Mouse (Mus musculus): Measurements from ENCODE around the gene Myom1. TPM values are rescaled to one million over a fixed set of nuclear protein-coding genes. Genes with fewer than 3 reads are reported as not detected.
A peak's percentile ranks its signal among the peaks of the same experiment; 100 is the strongest.

The Myom1 gene
- polyA plus RNA-seq, 1 experiment from 2014 or later: 1.3 TPM

DNA sequence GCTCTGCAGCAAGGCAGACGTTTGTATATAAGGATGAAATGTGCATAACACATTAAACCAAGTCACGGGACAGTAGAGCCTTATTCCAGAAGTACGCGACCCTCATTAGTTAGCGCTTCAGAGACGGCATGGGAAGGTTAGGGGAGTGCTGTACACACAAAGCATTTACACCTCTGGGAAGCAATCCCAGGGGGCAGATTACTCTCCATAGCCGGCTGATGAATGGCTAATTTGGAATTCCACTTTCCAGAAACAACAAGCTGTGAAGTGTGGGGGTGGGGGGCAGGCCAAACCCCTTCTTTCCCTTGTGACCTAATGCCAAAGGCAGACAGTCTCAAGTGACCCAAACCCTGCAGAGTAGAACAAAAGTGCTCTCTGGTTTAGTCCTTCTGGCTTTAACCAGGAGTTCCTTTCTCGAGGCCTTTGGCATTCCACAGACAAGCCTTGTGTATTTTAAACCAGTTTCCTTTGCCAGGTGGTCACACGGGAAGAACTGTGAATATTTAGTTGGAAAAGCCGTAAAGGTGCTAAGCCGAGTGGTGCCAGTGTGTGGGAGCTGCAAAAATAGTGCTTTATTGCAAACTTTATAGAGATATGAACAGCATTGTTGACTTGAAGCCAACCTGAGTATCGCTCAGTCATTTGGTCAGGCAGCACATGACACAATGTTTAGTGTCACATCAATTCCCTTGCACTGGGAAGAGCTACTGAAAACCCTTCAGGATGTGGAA is 37.6 kb downstream of the Myom1 start:
- Histone ChIP-seq H3K9ac (replicated peaks; ENCODE audit: low read depth, low read length) (no peak overlapping the region), H3K4me1 (replicated peaks; ENCODE audit: control insufficient read depth, insufficient read depth, low read length) (peaks cover 7% of the 10 kb centered on the region), H3K27ac (ENCODE audit: low read length) (no peak overlapping the region), H3K27me3 (replicated peaks; ENCODE audit: control insufficient read depth, insufficient read depth, low read length) (no peaks in the 10 kb centered on the region), H3K4me2 (ENCODE audit: low read length) (no peak overlapping the region), H3K36me3 (ENCODE audit: control insufficient read depth, insufficient read depth) (no peaks in the 10 kb centered on the region), H3K9me3 (ENCODE audit: control insufficient read depth, low read length) (no peaks in the 10 kb centered on the region), H3K4me3 (replicated peaks; ENCODE audit: low read length) (no peak overlapping the region)
- 12% methylated on average over 12 of the region's 12 CpGs for WGBS
- ATAC-seq: peak; percentile 50; the same call in 1 of the 2 replicates

DNA sequence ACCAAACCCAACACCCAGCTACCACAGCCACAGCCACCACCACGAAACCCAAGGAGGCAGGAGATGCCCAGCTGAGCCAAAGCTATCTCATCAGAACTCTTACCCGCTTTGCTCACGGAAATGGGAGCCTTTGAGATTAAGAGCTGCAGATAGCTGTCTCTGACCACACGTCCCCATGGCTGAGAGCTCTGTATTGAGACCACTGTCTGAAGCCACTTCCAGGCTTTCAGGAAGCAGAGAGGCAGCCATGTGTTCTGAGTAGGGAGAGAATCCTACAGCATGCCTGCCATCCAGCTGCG is 38.1 kb downstream of the Myom1 start:
- H3K36me3 ChIP-seq (ENCODE audit: control insufficient read depth, insufficient read depth): no peaks in the 10 kb centered on the region
- H3K27ac ChIP-seq (ENCODE audit: low read length): no peak overlapping the region
- no peaks in the 10 kb centered on the region for H3K9me3 ChIP-seq (ENCODE audit: control insufficient read depth, low read length)
- H3K4me2 ChIP-seq (ENCODE audit: low read length): no peak overlapping the region
- H3K27me3 ChIP-seq (replicated peaks; ENCODE audit: control insufficient read depth, insufficient read depth, low read length): no peaks in the 10 kb centered on the region
- H3K4me3 ChIP-seq (replicated peaks; ENCODE audit: low read length): no peak overlapping the region
- no peak for ATAC-seq
- peaks cover 7% of the 10 kb centered on the region for H3K4me1 ChIP-seq (replicated peaks; ENCODE audit: control insufficient read depth, insufficient read depth, low read length)
- 75% methylated on average over 5 of the region's 5 CpGs for WGBS
- no peak overlapping the region for H3K9ac ChIP-seq (replicated peaks; ENCODE audit: low read depth, low read length)

DNA sequence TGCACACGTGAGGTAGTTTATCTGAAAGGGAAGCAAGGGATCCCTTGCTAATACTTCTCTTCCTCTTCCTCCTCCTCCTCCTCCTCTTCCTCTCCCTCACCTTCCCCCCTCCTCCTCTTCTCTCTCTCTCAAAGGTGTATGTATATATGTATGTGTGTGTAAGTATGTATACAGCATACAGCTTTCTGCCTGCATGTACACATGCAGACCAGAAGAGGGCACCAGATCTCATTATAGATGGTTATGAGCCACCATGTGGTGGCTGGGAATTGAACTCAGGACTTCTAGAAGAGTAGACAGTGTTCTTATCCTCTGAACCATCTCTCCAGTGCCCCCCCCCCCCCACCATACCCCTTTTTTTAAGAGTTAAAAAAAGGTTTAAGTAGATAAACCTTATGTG is 40.2 kb downstream of the Myom1 start:
- no peak overlapping the region for H3K4me3 ChIP-seq (replicated peaks; ENCODE audit: low read length)
- no peak for ATAC-seq
- no peak overlapping the region for H3K4me2 ChIP-seq (ENCODE audit: low read length)
- H3K36me3 ChIP-seq (ENCODE audit: control insufficient read depth, insufficient read depth): no peaks in the 10 kb centered on the region
- H3K9me3 ChIP-seq (ENCODE audit: control insufficient read depth, low read length): no peaks in the 10 kb centered on the region
- H3K27ac ChIP-seq (ENCODE audit: low read length): no peak overlapping the region
- H3K4me1 ChIP-seq (replicated peaks; ENCODE audit: control insufficient read depth, insufficient read depth, low read length): peaks cover 7% of the 10 kb centered on the region
- no peaks in the 10 kb centered on the region for H3K27me3 ChIP-seq (replicated peaks; ENCODE audit: control insufficient read depth, insufficient read depth, low read length)
- no peak overlapping the region for H3K9ac ChIP-seq (replicated peaks; ENCODE audit: low read depth, low read length)
- WGBS: 86% methylated on average over 1 of the region's 1 CpGs

DNA sequence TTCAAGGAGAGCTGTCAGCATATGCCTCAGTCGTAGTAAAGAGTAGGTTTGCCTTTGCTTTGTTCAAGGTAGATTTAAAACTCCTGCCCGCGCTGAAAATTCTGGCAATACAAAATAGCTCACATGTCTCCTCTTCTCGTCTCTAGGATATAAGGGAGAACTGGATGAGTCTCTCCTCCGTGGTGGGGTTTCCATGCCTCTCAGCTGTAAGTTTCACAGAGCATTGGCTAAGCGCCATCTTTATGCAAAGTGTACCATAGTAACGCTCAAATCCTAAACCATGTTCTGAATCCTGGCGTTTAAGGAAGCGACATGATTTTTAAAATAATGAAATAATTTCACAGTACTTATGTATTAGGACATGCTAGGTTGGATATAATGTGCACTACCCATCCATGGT is 43.2 kb downstream of the Myom1 start:
- WGBS: 79% methylated on average over 9 of the region's 9 CpGs
- Histone ChIP-seq H3K27ac (ENCODE audit: low read length) (no peak overlapping the region), H3K4me1 (replicated peaks; ENCODE audit: control insufficient read depth, insufficient read depth, low read length) (no peaks in the 10 kb centered on the region), H3K27me3 (replicated peaks; ENCODE audit: control insufficient read depth, insufficient read depth, low read length) (no peaks in the 10 kb centered on the region), H3K4me2 (ENCODE audit: low read length) (no peak overlapping the region), H3K4me3 (replicated peaks; ENCODE audit: low read length) (no peak overlapping the region), H3K36me3 (ENCODE audit: control insufficient read depth, insufficient read depth) (no peaks in the 10 kb centered on the region), H3K9ac (replicated peaks; ENCODE audit: low read depth, low read length) (no peak overlapping the region), H3K9me3 (ENCODE audit: control insufficient read depth, low read length) (no peaks in the 10 kb centered on the region)
- no peak for ATAC-seq

DNA sequence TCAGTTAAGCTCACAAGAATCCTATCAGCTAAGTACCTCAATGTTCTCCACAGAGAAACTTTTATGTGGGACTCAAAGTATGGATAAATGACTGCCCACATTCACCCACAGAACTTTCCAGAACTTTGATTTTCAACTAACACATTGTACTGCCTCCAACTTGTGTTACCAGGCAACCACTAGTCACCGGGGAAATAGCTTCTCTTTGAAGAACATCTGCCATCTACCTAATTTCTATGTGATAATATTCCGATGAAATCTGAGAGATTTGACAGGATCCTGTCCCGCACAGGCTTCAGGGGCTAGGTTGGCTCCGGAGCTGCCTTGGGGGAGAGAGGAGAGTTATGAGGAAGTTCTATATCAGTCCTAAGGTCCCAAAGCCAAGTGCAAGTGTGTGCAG is 44.4 kb downstream of the Myom1 start:
- no peaks in the 10 kb centered on the region for H3K4me1 ChIP-seq (replicated peaks; ENCODE audit: control insufficient read depth, insufficient read depth, low read length)
- no peaks in the 10 kb centered on the region for H3K9me3 ChIP-seq (ENCODE audit: control insufficient read depth, low read length)
- ATAC-seq: no peak
- no peak overlapping the region for H3K4me3 ChIP-seq (replicated peaks; ENCODE audit: low read length)
- H3K9ac ChIP-seq (replicated peaks; ENCODE audit: low read depth, low read length): no peak overlapping the region
- no peaks in the 10 kb centered on the region for H3K36me3 ChIP-seq (ENCODE audit: control insufficient read depth, insufficient read depth)
- no peaks in the 10 kb centered on the region for H3K27me3 ChIP-seq (replicated peaks; ENCODE audit: control insufficient read depth, insufficient read depth, low read length)
- 83% methylated on average over 4 of the region's 4 CpGs for WGBS
- no peak overlapping the region for H3K27ac ChIP-seq (ENCODE audit: low read length)
- H3K4me2 ChIP-seq (ENCODE audit: low read length): no peak overlapping the region

DNA sequence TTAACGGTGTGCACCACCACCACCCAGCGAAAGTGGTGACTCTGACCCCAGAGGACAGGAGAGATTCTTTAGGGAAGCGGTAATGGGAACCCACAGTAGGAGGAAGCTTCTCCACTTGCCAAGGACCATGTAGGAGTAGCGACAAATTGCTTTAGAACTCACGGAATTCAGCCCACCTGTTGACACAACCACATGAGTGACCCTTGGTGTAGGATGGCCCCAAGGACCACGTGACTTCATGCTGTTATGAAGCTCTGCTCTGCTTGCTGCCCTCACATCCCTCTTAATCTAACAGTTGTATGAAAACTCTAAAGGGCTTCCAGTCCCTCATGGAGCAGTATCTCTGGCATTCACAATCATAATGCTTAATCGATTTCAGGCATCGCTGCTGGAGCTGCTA is 46.9 kb downstream of the Myom1 start:
- no peaks in the 10 kb centered on the region for H3K9me3 ChIP-seq (ENCODE audit: control insufficient read depth, low read length)
- ATAC-seq: no peak
- no peaks in the 10 kb centered on the region for H3K27me3 ChIP-seq (replicated peaks; ENCODE audit: control insufficient read depth, insufficient read depth, low read length)
- no peak overlapping the region for H3K27ac ChIP-seq (ENCODE audit: low read length)
- H3K4me3 ChIP-seq (replicated peaks; ENCODE audit: low read length): no peak overlapping the region
- 90% methylated on average over 8 of the region's 8 CpGs for WGBS
- H3K4me1 ChIP-seq (replicated peaks; ENCODE audit: control insufficient read depth, insufficient read depth, low read length): no peaks in the 10 kb centered on the region
- H3K9ac ChIP-seq (replicated peaks; ENCODE audit: low read depth, low read length): no peak overlapping the region
- H3K4me2 ChIP-seq (ENCODE audit: low read length): no peak overlapping the region
- no peaks in the 10 kb centered on the region for H3K36me3 ChIP-seq (ENCODE audit: control insufficient read depth, insufficient read depth)

DNA sequence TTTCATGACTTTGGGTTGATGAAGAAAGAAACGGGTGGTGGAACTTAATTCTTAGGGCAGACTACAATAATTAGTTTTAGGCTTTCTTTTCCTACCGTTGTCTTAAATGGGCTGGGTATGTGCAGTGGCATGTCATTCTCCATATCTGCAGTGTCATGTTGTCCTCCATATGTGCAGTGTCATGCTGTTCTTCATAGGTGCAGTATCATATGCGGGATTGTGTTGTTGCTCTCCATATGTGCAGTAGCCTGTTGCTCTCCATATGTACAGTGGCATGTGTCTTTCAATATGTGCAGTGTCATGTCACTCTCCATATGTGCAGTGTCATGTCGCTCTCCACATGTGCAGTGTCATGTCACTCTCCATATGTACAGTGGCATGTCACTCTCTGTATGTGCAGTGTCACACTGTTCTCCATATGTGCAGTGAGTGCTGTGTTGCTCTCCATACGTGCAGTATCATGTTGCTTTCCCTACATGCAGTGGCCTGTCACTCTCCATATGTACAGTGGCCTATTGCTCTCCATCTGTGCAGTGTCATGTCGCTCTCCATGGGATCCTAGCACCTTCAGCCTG is 50.8 kb downstream of the Myom1 start:
- no peaks in the 10 kb centered on the region for H3K9me3 ChIP-seq (ENCODE audit: control insufficient read depth, low read length)
- no peak overlapping the region for H3K4me2 ChIP-seq (ENCODE audit: low read length)
- no peak overlapping the region for H3K4me3 ChIP-seq (replicated peaks; ENCODE audit: low read length)
- no peak overlapping the region for H3K27ac ChIP-seq (ENCODE audit: low read length)
- WGBS: 80% methylated on average over 6 of the region's 6 CpGs
- H3K36me3 ChIP-seq (ENCODE audit: control insufficient read depth, insufficient read depth): no peaks in the 10 kb centered on the region
- H3K4me1 ChIP-seq (replicated peaks; ENCODE audit: control insufficient read depth, insufficient read depth, low read length): no peaks in the 10 kb centered on the region
- ATAC-seq: 0 out of 2 replicates have a peak, but pooled peaks have one; percentile 12
- H3K27me3 ChIP-seq (replicated peaks; ENCODE audit: control insufficient read depth, insufficient read depth, low read length): no peaks in the 10 kb centered on the region
- no peak overlapping the region for H3K9ac ChIP-seq (replicated peaks; ENCODE audit: low read depth, low read length)

DNA sequence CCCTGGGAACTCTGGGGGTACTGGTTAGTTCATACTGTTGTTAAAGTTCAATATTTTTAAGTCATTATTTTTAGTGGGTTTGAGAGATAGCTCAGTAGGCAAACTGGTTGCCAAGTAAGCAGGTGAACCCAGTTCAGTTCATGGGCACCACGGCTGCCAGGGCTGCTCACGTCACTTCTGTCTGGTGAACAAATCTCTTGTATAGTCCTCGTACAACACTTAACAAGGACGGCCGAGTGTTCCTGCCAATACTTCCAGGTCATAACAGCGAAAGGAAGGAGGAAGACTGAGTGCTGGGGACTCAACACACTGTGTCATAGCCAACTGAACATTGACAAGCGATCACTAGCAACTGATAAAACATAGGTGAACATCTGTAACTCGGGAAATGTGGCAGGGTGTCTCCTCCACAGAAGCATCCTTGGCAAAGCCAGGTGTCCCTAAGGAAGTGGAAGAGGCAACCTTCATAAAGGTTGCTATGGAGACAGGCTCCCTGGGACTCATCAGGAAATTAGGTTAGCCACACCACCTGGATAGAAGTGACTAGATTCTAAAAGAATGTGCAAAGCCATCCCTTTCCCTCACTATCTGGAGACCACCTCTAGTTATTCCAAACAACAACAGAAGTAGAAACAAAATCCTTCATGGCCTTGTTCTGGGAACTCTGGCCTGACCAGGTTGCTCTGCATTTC is 52.9 kb downstream of the Myom1 start:
- no peaks in the 10 kb centered on the region for H3K36me3 ChIP-seq (ENCODE audit: control insufficient read depth, insufficient read depth)
- no peak for ATAC-seq
- 86% methylated on average over 8 of the region's 8 CpGs for WGBS

DNA sequence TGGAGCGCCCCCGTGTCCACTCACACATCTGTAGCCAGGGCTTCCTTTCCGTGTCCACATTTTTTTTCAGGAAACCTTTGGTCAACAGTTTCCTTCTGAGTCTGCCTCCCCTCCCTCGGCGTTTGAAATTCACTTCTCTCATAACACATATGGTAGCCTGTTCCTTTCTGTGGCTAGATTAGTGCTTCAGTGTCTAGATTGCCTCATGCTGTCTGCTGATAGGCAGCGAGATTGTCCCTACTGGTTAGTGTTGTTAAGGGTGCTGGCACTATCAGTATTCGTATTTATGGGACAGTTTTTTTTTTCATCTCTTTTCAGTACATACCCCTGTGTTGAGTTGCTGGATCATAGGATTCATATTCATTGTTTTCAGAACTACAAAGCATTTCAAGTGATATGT is 54.0 kb downstream of the Myom1 start:
- WGBS: 82% methylated on average over 7 of the region's 7 CpGs
- no peak overlapping the region for H3K9ac ChIP-seq (replicated peaks; ENCODE audit: low read depth, low read length)
- no peaks in the 10 kb centered on the region for H3K27me3 ChIP-seq (replicated peaks; ENCODE audit: control insufficient read depth, insufficient read depth, low read length)
- no peak for ATAC-seq
- H3K4me3 ChIP-seq (replicated peaks; ENCODE audit: low read length): no peak overlapping the region
- no peaks in the 10 kb centered on the region for H3K36me3 ChIP-seq (ENCODE audit: control insufficient read depth, insufficient read depth)
- H3K27ac ChIP-seq (ENCODE audit: low read length): no peak overlapping the region
- no peaks in the 10 kb centered on the region for H3K9me3 ChIP-seq (ENCODE audit: control insufficient read depth, low read length)
- H3K4me2 ChIP-seq (ENCODE audit: low read length): no peak overlapping the region
- no peaks in the 10 kb centered on the region for H3K4me1 ChIP-seq (replicated peaks; ENCODE audit: control insufficient read depth, insufficient read depth, low read length)

More for the DNA sequence above, 52.9 kb downstream of the Myom1 start:
- no peak overlapping the region for H3K4me2 ChIP-seq (ENCODE audit: low read length)
- H3K9me3 ChIP-seq (ENCODE audit: control insufficient read depth, low read length): no peaks in the 10 kb centered on the region
- H3K27me3 ChIP-seq (replicated peaks; ENCODE audit: control insufficient read depth, insufficient read depth, low read length): no peaks in the 10 kb centered on the region
- no peak overlapping the region for H3K27ac ChIP-seq (ENCODE audit: low read length)
- no peak overlapping the region for H3K9ac ChIP-seq (replicated peaks; ENCODE audit: low read depth, low read length)
- H3K4me1 ChIP-seq (replicated peaks; ENCODE audit: control insufficient read depth, insufficient read depth, low read length): no peaks in the 10 kb centered on the region
- no peak overlapping the region for H3K4me3 ChIP-seq (replicated peaks; ENCODE audit: low read length)

Data from forebrain, embryonic 16.5 days (tissue).